Mouse (Mus musculus) gastrocnemius, postnatal 4 days (tissue): Measurements from ENCODE around the gene Rps15a. TPM values are rescaled to one million over a fixed set of nuclear protein-coding genes. Genes with fewer than 3 reads are reported as not detected.

Source experiments
- DNase-seq, 2 experiments: peaks; one replicate each; pipeline ENCODE4 v3.0.0; 2021 to 2022; ENCODE audit warnings: low spot score in 2 of 2, mixed read lengths in 2 of 2
- total RNA-seq, 2 experiments: library from RNA; stranded (reverse); gene quantifications; 2 replicates each; pipeline ENCODE4 v1.2.3; 2021

Gene Rps15a
- total RNA-seq, 2 experiments from 2014 or later = 963 to 1,014 TPM

- DNase-seq = no peak
Measured at GRCm38 (mm10) chr7:118116787-118117538, 975 bp upstream of the Rps15a start.

- DNase-seq = no peak
Measured at GRCm38 (mm10) chr7:118115533-118115876, 483 bp downstream of the Rps15a start.

- no peak for DNase-seq
Measured at GRCm38 (mm10) chr7:118113541-118114297, 2.3 kb downstream of the Rps15a start.

GRCm38 (mm10) chr7:118111128-118111527 is 4.9 kb downstream of the Rps15a start:
- no peak for DNase-seq

- no peak for DNase-seq
Measured at GRCm38 (mm10) chr7:118107671-118108070, 8.3 kb downstream of the Rps15a start.

- DNase-seq = no peak
Measured at GRCm38 (mm10) chr7:118104458-118105052, 11.4 kb downstream of the Rps15a start.

- DNase-seq = no peak
Measured at GRCm38 (mm10) chr7:118103462-118104379, 12.3 kb downstream of the Rps15a start.

GRCm38 (mm10) chr7:118102678-118103461 is 13.1 kb downstream of the Rps15a start:
- DNase-seq = no peak

GRCm38 (mm10) chr7:118102231-118102630 is 13.8 kb downstream of the Rps15a start:
- no peak for DNase-seq

- DNase-seq = no peak
Measured at GRCm38 (mm10) chr7:118097615-118098014, 18.4 kb downstream of the Rps15a start.

GRCm38 (mm10) chr7:118079987-118080386 is 36.0 kb downstream of the Rps15a start:
- DNase-seq = no peak

- no peak for DNase-seq
Measured at GRCm38 (mm10) chr7:118079097-118079496, 36.9 kb downstream of the Rps15a start.

GRCm38 (mm10) chr7:118067261-118067660 is 48.7 kb downstream of the Rps15a start:
- no peak for DNase-seq

GRCm38 (mm10) chr7:118056300-118056699 is 59.7 kb downstream of the Rps15a start:
- DNase-seq = no peak

Other genes starting within 250 kb of the Rps15a start
- 10 to 100 TPM; 49.8 TPM for gene Arl6ip1, start 13.5 kb upstream of the Rps15a start, total RNA-seq
- gene Smg1, start 127.5 kb upstream of the Rps15a start, total RNA-seq = 10 to 100 TPM; 48.3 to 52.7 TPM